Mouse (Mus musculus): ENCODE data around the gene Ctnnbl1. TPM values are rescaled to one million over a fixed set of nuclear protein-coding genes. Genes with fewer than 3 reads are reported as not detected.
A peak's percentile ranks its signal among the peaks of the same experiment; 100 is the strongest.

Ctnnbl1 gene
- polyA plus RNA-seq, 1 experiment from 2014 or later = 35.7 TPM

- WGBS (ENCODE audit: insufficient replicate concordance) = 71% methylated on average over 22 of the region's 22 CpGs
- Histone ChIP-seq H3K27ac (no peak overlapping the region), H3K27me3 (replicated peaks) (no peaks in the 10 kb centered on the region), H3K4me2 (no peak overlapping the region), H3K4me3 (no peak overlapping the region), H3K36me3 (peaks cover 19% of the 10 kb centered on the region; the same call in 1 of the 2 replicates), H3K9ac (no peak overlapping the region), H3K4me1 (peaks cover 50% of the 10 kb centered on the region), H3K9me3 (replicated peaks) (no peaks in the 10 kb centered on the region)
- 0 out of 2 replicates have a peak, but pooled peaks have one; percentile 30 for ATAC-seq
Measured at GRCm38 (mm10) chr2:157751589-157752373, 14.6 kb downstream of the Ctnnbl1 start.

GRCm38 (mm10) chr2:157752374-157752743 is 15.2 kb downstream of the Ctnnbl1 start:
- ATAC-seq = peak; percentile 55; the same call in 1 of the 2 replicates

GRCm38 (mm10) chr2:157755771-157756170 is 18.6 kb downstream of the Ctnnbl1 start:
- Histone ChIP-seq H3K4me2 (no peak overlapping the region), H3K9ac (no peak overlapping the region), H3K27ac (no peak overlapping the region), H3K9me3 (replicated peaks) (no peaks in the 10 kb centered on the region), H3K36me3 (peaks cover 6% of the 10 kb centered on the region; the same call in 1 of the 2 replicates), H3K4me3 (no peak overlapping the region), H3K4me1 (peaks cover 61% of the 10 kb centered on the region), H3K27me3 (replicated peaks) (no peaks in the 10 kb centered on the region)
- WGBS (ENCODE audit: insufficient replicate concordance) = 82% methylated on average over 7 of the region's 7 CpGs
- no peak for ATAC-seq

More at GRCm38 (mm10) chr2:157752374-157752743, 15.2 kb downstream of the Ctnnbl1 start:
- Histone ChIP-seq H3K4me2 (no peak overlapping the region), H3K27ac (no peak overlapping the region), H3K36me3 (peaks cover 19% of the 10 kb centered on the region; the same call in 1 of the 2 replicates), H3K4me3 (no peak overlapping the region), H3K9me3 (replicated peaks) (no peaks in the 10 kb centered on the region), H3K4me1 (peaks cover 51% of the 10 kb centered on the region), H3K27me3 (replicated peaks) (no peaks in the 10 kb centered on the region), H3K9ac (no peak overlapping the region)
- whole genome bisulfite sequencing (ENCODE audit: insufficient replicate concordance) = 66% methylated on average over 7 of the region's 7 CpGs

GRCm38 (mm10) chr2:157756193-157756592 is 19.0 kb downstream of the Ctnnbl1 start:
- H3K9ac ChIP-seq = no peak overlapping the region
- ATAC-seq = no peak
- WGBS (ENCODE audit: insufficient replicate concordance) = 63% methylated on average over 7 of the region's 7 CpGs

GRCm38 (mm10) chr2:157758395-157758794 is 21.2 kb downstream of the Ctnnbl1 start:
- no peak overlapping the region for H3K27ac ChIP-seq
- H3K9me3 ChIP-seq (replicated peaks) = no peaks in the 10 kb centered on the region
- peaks cover 41% of the 10 kb centered on the region for H3K4me1 ChIP-seq
- H3K36me3 ChIP-seq = peaks cover 4% of the 10 kb centered on the region; the same call in 1 of the 2 replicates
- peak; percentile 93 for ATAC-seq
- 43% methylated on average over 5 of the region's 5 CpGs for WGBS (ENCODE audit: insufficient replicate concordance)
- no peak overlapping the region for H3K4me2 ChIP-seq
- no peak overlapping the region for H3K9ac ChIP-seq
- no peak overlapping the region for H3K4me3 ChIP-seq
- no peaks in the 10 kb centered on the region for H3K27me3 ChIP-seq (replicated peaks)

More at GRCm38 (mm10) chr2:157756193-157756592, 19.0 kb downstream of the Ctnnbl1 start:
- Histone ChIP-seq H3K4me2 (no peak overlapping the region), H3K4me3 (no peak overlapping the region), H3K36me3 (peaks cover 6% of the 10 kb centered on the region; the same call in 1 of the 2 replicates), H3K9me3 (replicated peaks) (no peaks in the 10 kb centered on the region), H3K27me3 (replicated peaks) (no peaks in the 10 kb centered on the region), H3K27ac (no peak overlapping the region), H3K4me1 (peaks cover 56% of the 10 kb centered on the region)

- H3K36me3 ChIP-seq = no peaks in the 10 kb centered on the region
- 73% methylated on average over 6 of the region's 6 CpGs for WGBS (ENCODE audit: insufficient replicate concordance)
- H3K27ac ChIP-seq = no peak overlapping the region
- H3K4me1 ChIP-seq = peaks cover 41% of the 10 kb centered on the region
- no peak overlapping the region for H3K4me2 ChIP-seq
- no peaks in the 10 kb centered on the region for H3K27me3 ChIP-seq (replicated peaks)
- H3K9ac ChIP-seq = no peak overlapping the region
- no peaks in the 10 kb centered on the region for H3K9me3 ChIP-seq (replicated peaks)
- ATAC-seq = no peak
- no peak overlapping the region for H3K4me3 ChIP-seq
Measured at GRCm38 (mm10) chr2:157759717-157760116, 22.5 kb downstream of the Ctnnbl1 start.

GRCm38 (mm10) chr2:157762903-157763302 is 25.7 kb downstream of the Ctnnbl1 start:
- Histone ChIP-seq H3K27me3 (replicated peaks) (no peaks in the 10 kb centered on the region), H3K36me3 (no peaks in the 10 kb centered on the region), H3K9me3 (replicated peaks) (no peaks in the 10 kb centered on the region), H3K9ac (no peak overlapping the region), H3K4me2 (no peak overlapping the region), H3K4me3 (no peak overlapping the region), H3K27ac (no peak overlapping the region), H3K4me1 (peaks cover 22% of the 10 kb centered on the region)
- WGBS (ENCODE audit: insufficient replicate concordance) = 76% methylated on average over 4 of the region's 4 CpGs
- ATAC-seq = no peak

- Histone ChIP-seq H3K27ac (no peak overlapping the region), H3K27me3 (replicated peaks) (no peaks in the 10 kb centered on the region), H3K4me1 (peaks cover 25% of the 10 kb centered on the region), H3K4me3 (no peak overlapping the region), H3K4me2 (no peak overlapping the region), H3K36me3 (no peaks in the 10 kb centered on the region), H3K9me3 (replicated peaks) (no peaks in the 10 kb centered on the region), H3K9ac (no peak overlapping the region)
- ATAC-seq = no peak
- WGBS (ENCODE audit: insufficient replicate concordance) = 82% methylated on average over 7 of the region's 7 CpGs
Measured at GRCm38 (mm10) chr2:157766591-157766990, 29.4 kb downstream of the Ctnnbl1 start.

- Histone ChIP-seq H3K36me3 (no peaks in the 10 kb centered on the region), H3K27me3 (replicated peaks) (no peaks in the 10 kb centered on the region), H3K9me3 (replicated peaks) (no peaks in the 10 kb centered on the region), H3K4me2 (no peak overlapping the region), H3K27ac (no peak overlapping the region), H3K4me3 (no peak overlapping the region), H3K9ac (no peak overlapping the region), H3K4me1 (peaks cover 27% of the 10 kb centered on the region)
- ATAC-seq = no peak
- 53% methylated on average over 10 of the region's 10 CpGs for WGBS (ENCODE audit: insufficient replicate concordance)
Measured at GRCm38 (mm10) chr2:157768682-157769429, 31.7 kb downstream of the Ctnnbl1 start.

- no peak overlapping the region for H3K4me3 ChIP-seq
- no peak overlapping the region for H3K27ac ChIP-seq
- H3K4me2 ChIP-seq = no peak overlapping the region
- WGBS (ENCODE audit: insufficient replicate concordance) = 67% methylated on average over 3 of the region's 3 CpGs
- H3K27me3 ChIP-seq (replicated peaks) = no peaks in the 10 kb centered on the region
- H3K9me3 ChIP-seq (replicated peaks) = no peaks in the 10 kb centered on the region
- H3K36me3 ChIP-seq = peaks cover 15% of the 10 kb centered on the region
- no peak overlapping the region for H3K9ac ChIP-seq
- no peak for ATAC-seq
- peaks cover 27% of the 10 kb centered on the region for H3K4me1 ChIP-seq
Measured at GRCm38 (mm10) chr2:157770761-157771160, 33.6 kb downstream of the Ctnnbl1 start.

GRCm38 (mm10) chr2:157773661-157774060 is 36.5 kb downstream of the Ctnnbl1 start:
- H3K36me3 ChIP-seq = peaks cover 28% of the 10 kb centered on the region
- WGBS (ENCODE audit: insufficient replicate concordance) = 69% methylated on average over 1 of the region's 1 CpGs

GRCm38 (mm10) chr2:157775957-157776356 is 38.8 kb downstream of the Ctnnbl1 start:
- H3K9me3 ChIP-seq (replicated peaks) = no peaks in the 10 kb centered on the region
- H3K9ac ChIP-seq = no peak overlapping the region
- no peak overlapping the region for H3K4me3 ChIP-seq
- no peak for ATAC-seq
- no peak overlapping the region for H3K4me2 ChIP-seq
- H3K4me1 ChIP-seq = peaks cover 3% of the 10 kb centered on the region; the same call in 1 of the 2 replicates
- H3K27ac ChIP-seq = no peak overlapping the region
- no peaks in the 10 kb centered on the region for H3K27me3 ChIP-seq (replicated peaks)
- H3K36me3 ChIP-seq = peaks cover 44% of the 10 kb centered on the region
- 62% methylated on average over 2 of the region's 2 CpGs for WGBS (ENCODE audit: insufficient replicate concordance)

More at GRCm38 (mm10) chr2:157773661-157774060, 36.5 kb downstream of the Ctnnbl1 start:
- no peak overlapping the region for H3K4me3 ChIP-seq
- H3K9me3 ChIP-seq (replicated peaks) = no peaks in the 10 kb centered on the region
- no peak for ATAC-seq
- no peak overlapping the region for H3K9ac ChIP-seq
- H3K27me3 ChIP-seq (replicated peaks) = no peaks in the 10 kb centered on the region
- peaks cover 14% of the 10 kb centered on the region for H3K4me1 ChIP-seq
- H3K27ac ChIP-seq = no peak overlapping the region
- H3K4me2 ChIP-seq = no peak overlapping the region

Data from liver, embryonic 12.5 days (tissue).